Mouse (Mus musculus) heart, embryonic 16.5 days (tissue): ENCODE measurements at regions not wholly inside any gene's neighbourhood (a gene's known extent, or its start where the extent isn't known, plus 50 kb on each side); places are given as distances from the start of the nearest gene placed in this dataset.

ENCODE experiments used
- ATAC-seq: fragments of 200-750 bp; cut with Nextera tagmentation; replicated peaks from 2 replicates; pipeline ENCODE4 v1.8.0; 2017; ENCODE audit warnings: moderate number of reproducible peaks; ENCODE audit not compliant: insufficient read depth, low FRiP score; ENCODE audit errors: extremely low read depth
- H3K27ac ChIP-seq: fragments of 300-500 bp; sonication (generic); 2 replicates; pipeline ENCODE4 v1.5.1; 2014; ENCODE audit warnings: mild to moderate bottlenecking, low read length, control low read depth, moderate library complexity
- H3K27me3 ChIP-seq: fragments of 300-500 bp; sonication (generic); 2 replicates; pipeline ENCODE4 v1.6.1; 2014; ENCODE audit warnings: low read length, mixed read lengths; ENCODE audit not compliant: control insufficient read depth, insufficient read depth
- H3K36me3 ChIP-seq: fragments of 300-500 bp; sonication (generic); 2 replicates; pipeline ENCODE4 v1.6.1; 2014; ENCODE audit not compliant: control insufficient read depth, insufficient read depth
- H3K4me1 ChIP-seq: fragments of 300-500 bp; sonication (generic); 2 replicates; pipeline ENCODE4 v1.6.1; 2014; ENCODE audit warnings: low read length, mixed read lengths; ENCODE audit not compliant: control insufficient read depth, insufficient read depth
- H3K4me2 ChIP-seq: fragments of 300-500 bp; sonication (generic); 2 replicates; pipeline ENCODE4 v1.6.1; 2014; ENCODE audit warnings: low read depth, mild to moderate bottlenecking, control low read depth, low read length
- H3K4me3 ChIP-seq: fragments of 300-500 bp; sonication (generic); 2 replicates; pipeline ENCODE4 v1.5.1; 2014; ENCODE audit warnings: mild to moderate bottlenecking, control low read depth, low read length
- H3K9ac ChIP-seq: fragments of 300-500 bp; sonication (generic); 2 replicates; pipeline ENCODE4 v1.6.1; 2014; ENCODE audit warnings: low read length, control low read depth
- H3K9me3 ChIP-seq: fragments of 300-500 bp; sonication (generic); replicated peaks from 2 replicates; pipeline ENCODE4 v1.6.1; 2016; ENCODE audit warnings: low read length; ENCODE audit not compliant: control insufficient read depth
- WGBS: fragments of 180-500 bp; shearing (Covaris S2); extraction: QIAGEN DNeasy Blood & Tissue Kit; methylation state at CpG from one replicate; pipeline ENCODE4 v1.1.7; 2014; 5-methylcytosine and 5-hydroxymethylcytosine counted together

DNA sequence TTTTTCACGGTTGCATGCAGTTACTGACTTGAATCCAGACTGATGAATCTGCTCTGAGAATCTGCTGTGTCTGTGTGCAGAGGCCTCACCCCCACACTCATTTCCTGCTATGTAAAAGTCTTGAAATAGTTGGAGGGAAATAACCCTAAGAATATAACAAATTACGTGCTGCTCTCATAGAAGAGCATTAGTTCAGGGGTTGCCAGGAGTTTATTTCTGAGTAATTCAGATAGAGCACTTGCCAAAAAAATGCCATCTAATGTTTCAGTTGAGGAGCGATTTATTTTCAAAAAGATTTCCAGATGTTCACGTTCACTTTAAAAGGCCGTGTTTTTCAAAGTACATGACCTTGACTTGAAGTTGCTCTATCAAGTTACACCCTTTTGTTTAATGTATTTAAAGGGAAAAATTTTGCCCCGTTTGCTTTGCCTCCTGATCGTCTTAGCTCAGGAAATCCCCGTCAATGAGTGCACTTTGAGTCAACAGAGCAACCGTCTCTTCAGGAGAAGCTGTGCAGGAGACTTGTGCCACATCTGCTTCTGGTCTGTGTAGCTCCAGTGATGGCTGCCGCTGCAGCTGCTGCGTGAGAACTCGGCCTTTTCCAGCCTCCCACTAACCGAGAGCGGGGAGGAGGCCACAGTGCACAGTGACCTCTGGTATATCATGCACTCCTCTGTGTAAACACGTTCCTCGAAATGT is 50.9 kb upstream of the Sec61g start:
- no peak overlapping the region for H3K9ac ChIP-seq
- no peaks in the 10 kb centered on the region for H3K36me3 ChIP-seq
- H3K4me2 ChIP-seq, result peak overlapping the region; percentile 40
- no peaks in the 10 kb centered on the region for H3K27me3 ChIP-seq
- WGBS, result 36% methylated on average over 16 of the region's 16 CpGs
- H3K27ac ChIP-seq, result peak overlapping the region; percentile 55; the same call in 1 of the 2 replicates
- peaks cover 2% of the 10 kb centered on the region; the same call in 1 of the 2 replicates for H3K4me1 ChIP-seq
- ATAC-seq, result 0 out of 2 replicates have a peak, but pooled peaks have one; percentile 37
- H3K4me3 ChIP-seq, result no peak overlapping the region
- H3K9me3 ChIP-seq, result no peaks in the 10 kb centered on the region

DNA sequence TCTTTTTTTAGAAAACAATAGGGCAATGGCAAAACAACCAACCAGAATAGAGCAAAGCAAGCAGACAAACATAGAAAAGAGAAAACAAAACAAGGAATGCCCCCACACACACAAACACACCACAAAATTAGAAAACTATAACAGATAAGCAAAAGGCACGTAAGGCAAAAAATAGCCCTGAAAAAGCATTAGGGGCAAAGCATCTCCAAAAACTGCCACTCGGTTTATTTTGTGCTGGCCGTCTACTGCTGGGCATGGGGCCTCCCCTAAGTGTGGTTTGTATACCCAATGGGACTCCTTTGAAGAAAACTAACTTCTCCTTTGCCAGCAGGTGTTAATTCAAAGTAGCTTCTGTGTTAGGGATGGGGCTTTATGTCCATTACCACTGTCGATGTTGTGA is 53.4 kb upstream of the Sec61g start:
- no peak overlapping the region for H3K4me3 ChIP-seq
- ATAC-seq, result no peak
- no peaks in the 10 kb centered on the region for H3K36me3 ChIP-seq
- H3K4me1 ChIP-seq, result peaks cover 2% of the 10 kb centered on the region; the same call in 1 of the 2 replicates
- H3K9me3 ChIP-seq, result no peaks in the 10 kb centered on the region
- H3K9ac ChIP-seq, result no peak overlapping the region
- no peak overlapping the region for H3K4me2 ChIP-seq
- no peaks in the 10 kb centered on the region for H3K27me3 ChIP-seq
- H3K27ac ChIP-seq, result no peak overlapping the region
- 71% methylated on average over 4 of the region's 4 CpGs for WGBS

DNA sequence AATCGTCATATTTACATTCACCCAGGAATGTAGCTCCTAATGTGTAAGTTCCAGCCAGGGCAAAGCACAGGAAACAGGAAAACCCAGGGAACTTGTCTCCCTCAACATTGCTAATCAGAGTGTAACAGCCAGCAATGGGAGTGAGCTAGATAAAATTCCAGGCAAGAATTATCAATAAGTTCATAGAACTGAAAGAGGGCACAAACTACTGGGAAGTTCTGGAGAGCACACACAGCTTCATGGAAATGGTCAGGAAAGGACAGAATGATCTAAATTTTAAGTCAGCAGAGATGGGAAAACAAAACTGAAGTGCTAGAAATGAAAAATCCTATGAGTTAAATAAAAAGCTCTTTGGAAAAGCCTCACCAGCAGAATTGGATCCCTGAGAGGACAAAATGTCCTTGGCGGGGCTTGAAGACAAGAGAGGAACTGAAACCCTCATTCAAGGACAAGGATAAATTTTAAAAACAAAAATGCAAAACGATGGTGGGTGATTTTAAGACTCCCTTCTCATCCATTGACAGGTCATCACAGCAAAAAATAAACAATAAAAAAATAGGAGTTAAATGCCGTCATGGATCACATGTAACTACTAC is 80.9 kb upstream of the Sec61g start:
- Histone ChIP-seq H3K36me3 (no peaks in the 10 kb centered on the region), H3K4me2 (no peak overlapping the region), H3K27ac (no peak overlapping the region), H3K4me1 (peaks cover 16% of the 10 kb centered on the region), H3K27me3 (no peaks in the 10 kb centered on the region), H3K4me3 (no peak overlapping the region), H3K9ac (no peak overlapping the region), H3K9me3 (no peaks in the 10 kb centered on the region)
- 67% methylated on average over 4 of the region's 4 CpGs for WGBS
- ATAC-seq, result no peak

DNA sequence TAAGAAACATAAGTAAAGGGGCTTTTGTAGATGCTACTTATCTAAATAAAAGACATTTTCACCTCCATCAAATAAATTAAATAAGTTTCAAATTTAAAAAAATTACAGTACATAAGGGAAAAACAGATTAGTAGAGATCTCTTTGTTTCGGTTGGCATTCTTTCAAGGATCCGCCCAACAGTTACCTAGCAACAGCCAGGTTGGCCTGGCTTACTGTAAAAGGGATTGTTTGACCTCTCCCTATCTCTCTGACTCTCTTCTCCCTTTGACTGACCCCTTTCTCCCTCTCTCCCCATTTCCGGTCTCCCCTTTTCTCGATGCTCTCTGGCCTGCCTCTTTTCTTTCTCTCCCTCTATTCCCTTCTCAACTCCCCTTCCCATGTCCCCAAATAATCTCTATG is 82.3 kb upstream of the Sec61g start:
- Histone ChIP-seq H3K27me3 (no peaks in the 10 kb centered on the region), H3K4me3 (no peak overlapping the region), H3K4me1 (peaks cover 16% of the 10 kb centered on the region), H3K9ac (no peak overlapping the region), H3K9me3 (no peaks in the 10 kb centered on the region), H3K36me3 (no peaks in the 10 kb centered on the region), H3K4me2 (no peak overlapping the region), H3K27ac (peak overlapping the region; percentile 10; the same call in 1 of the 2 replicates)
- no peak for ATAC-seq
- WGBS, result 80% methylated on average over 4 of the region's 4 CpGs

DNA sequence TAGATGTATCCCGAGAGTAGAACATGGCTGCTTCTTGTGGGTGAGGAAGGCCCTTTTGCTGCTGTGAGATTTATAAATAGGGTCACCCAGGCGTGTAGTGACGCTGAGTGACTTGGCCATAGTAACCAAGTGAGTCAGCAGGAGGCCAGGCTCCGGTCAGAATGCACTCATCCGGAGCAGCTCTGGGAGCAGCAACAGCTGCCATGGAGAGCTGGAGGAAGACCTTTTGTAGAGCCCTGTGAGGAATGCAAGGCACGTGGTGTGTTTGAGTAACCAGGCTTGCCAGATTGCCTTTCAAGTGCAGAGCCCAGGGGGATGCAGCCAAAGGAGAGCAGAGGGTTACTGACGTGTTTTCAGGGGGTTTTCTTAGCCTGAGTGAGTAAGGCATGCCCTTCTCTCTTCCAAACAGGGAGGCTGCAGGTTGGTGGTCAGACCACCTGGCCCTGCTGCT is 83.2 kb upstream of the Sec61g start:
- Histone ChIP-seq H3K4me3 (no peak overlapping the region), H3K27me3 (no peaks in the 10 kb centered on the region), H3K9ac (peak overlapping the region; percentile 47; the same call in 1 of the 2 replicates), H3K4me2 (peak overlapping the region; percentile 47), H3K4me1 (peaks cover 16% of the 10 kb centered on the region), H3K9me3 (no peaks in the 10 kb centered on the region), H3K36me3 (no peaks in the 10 kb centered on the region), H3K27ac (peak overlapping the region; percentile 94)
- 1% methylated on average over 7 of the region's 7 CpGs for WGBS
- ATAC-seq, result peak; percentile 98

DNA sequence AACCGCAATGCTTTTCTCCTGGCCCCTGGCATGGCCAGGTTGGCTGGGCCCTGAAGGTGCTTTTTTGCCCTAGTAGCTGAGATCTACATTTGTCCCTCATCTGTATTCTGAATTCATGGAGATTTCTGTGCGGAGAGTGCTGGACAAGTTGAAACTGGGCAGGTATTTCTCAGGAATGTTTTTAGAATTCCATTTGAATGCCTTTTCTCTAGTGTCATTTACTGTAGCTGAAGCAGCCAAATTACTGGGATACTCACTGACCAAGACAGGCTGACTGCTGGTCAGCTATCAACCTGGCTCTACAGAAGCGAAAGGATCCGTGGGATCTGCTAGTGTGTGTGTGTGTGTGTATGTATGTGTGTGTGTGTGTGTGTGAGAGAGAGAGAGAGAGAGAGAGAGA is 83.7 kb upstream of the Sec61g start:
- H3K9me3 ChIP-seq, result no peaks in the 10 kb centered on the region
- H3K4me2 ChIP-seq, result peak overlapping the region; percentile 47
- no peak for ATAC-seq
- peak overlapping the region; percentile 94 for H3K27ac ChIP-seq
- H3K4me1 ChIP-seq, result peaks cover 16% of the 10 kb centered on the region
- H3K27me3 ChIP-seq, result no peaks in the 10 kb centered on the region
- H3K36me3 ChIP-seq, result no peaks in the 10 kb centered on the region
- H3K4me3 ChIP-seq, result no peak overlapping the region
- peak overlapping the region; percentile 47; the same call in 1 of the 2 replicates for H3K9ac ChIP-seq
- 39% methylated on average over 4 of the region's 4 CpGs for WGBS

DNA sequence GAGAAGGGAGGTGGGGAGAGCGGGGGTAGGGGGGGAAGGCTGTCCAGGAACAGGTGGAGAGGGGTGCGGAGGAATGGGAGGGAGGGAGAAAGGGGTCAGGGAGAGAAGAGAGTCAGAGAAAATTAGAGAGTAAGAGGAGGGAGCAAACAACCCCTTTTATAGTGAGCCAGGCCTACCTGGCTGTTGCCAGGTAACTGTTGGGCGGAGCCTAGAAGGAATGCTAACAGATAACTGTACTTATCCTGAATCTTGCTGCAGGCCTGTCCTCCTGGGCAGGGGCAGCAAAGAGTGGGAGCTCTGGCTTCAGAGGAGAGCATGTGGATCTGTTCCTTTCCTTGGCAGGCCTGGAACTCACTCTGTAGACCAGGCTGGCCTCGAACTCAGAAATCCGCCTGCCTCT is 84.5 kb upstream of the Sec61g start:
- 92% methylated on average over 5 of the region's 5 CpGs for WGBS
- Histone ChIP-seq H3K36me3 (no peaks in the 10 kb centered on the region), H3K27ac (no peak overlapping the region), H3K4me3 (no peak overlapping the region), H3K27me3 (no peaks in the 10 kb centered on the region), H3K9ac (no peak overlapping the region), H3K4me1 (peaks cover 16% of the 10 kb centered on the region), H3K9me3 (no peaks in the 10 kb centered on the region), H3K4me2 (no peak overlapping the region)
- no peak for ATAC-seq

DNA sequence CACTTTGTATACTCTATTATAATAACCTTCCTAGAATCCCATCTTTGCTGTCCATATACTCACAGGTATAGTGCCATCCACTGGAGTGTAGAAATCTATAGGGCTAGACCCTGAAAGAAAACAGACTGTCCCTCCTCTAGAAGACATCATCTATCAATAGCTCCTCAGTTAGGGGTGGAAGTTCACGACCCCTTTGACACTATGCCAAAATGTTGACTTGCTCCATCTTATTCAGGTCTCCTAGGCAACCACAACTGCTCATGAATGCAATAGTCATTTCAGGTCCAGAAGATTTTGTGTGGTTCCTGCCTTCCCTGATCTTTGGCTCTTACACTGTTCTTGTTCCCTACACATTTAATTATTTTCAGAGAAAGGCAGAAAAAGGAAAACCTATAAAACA is 86.5 kb upstream of the Sec61g start:
- H3K9me3 ChIP-seq, result no peaks in the 10 kb centered on the region
- no peak for ATAC-seq
- H3K4me2 ChIP-seq, result no peak overlapping the region
- no peaks in the 10 kb centered on the region for H3K36me3 ChIP-seq
- H3K9ac ChIP-seq, result no peak overlapping the region
- WGBS, result 66% methylated on average over 1 of the region's 1 CpGs
- peaks cover 16% of the 10 kb centered on the region for H3K4me1 ChIP-seq
- H3K27me3 ChIP-seq, result no peaks in the 10 kb centered on the region
- no peak overlapping the region for H3K27ac ChIP-seq
- no peak overlapping the region for H3K4me3 ChIP-seq

DNA sequence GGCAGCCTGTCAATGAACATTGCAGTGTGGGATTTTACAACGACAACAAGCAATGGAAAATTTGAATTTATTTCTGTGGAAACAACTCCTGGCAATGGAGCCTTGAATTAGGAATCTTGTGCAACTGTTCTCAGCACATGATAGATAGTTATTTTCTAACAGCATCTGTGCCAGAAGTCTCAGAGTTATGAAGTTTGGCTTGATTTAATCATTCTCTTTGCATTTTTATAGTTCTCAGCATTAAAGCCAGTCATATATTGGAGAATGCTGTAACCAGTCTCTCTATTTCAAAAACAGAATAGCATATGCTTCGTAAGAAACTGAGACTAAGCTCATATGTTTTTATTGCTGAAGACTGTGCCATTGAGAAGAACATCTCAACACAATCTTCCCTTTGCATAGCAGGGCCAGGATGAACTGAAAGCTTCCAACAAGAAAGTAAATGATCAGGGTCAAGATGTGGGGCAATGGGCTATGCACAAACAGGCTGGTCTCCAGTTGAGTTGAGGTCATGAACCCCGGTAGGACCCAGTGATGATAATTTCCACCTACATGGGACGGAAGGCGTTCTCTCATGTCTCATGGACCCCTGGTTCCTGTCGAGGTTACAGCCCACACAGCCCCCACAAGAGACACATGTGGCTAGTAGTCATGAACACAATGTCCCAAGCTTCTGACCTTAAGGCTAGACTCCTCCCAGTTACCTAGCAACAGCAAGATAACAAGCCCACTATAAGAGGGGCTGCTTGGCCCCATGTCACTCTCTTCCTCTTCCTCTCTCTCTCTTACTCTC is 89.0 kb upstream of the Sec61g start:
- no peaks in the 10 kb centered on the region for H3K36me3 ChIP-seq
- WGBS, result 74% methylated on average over 6 of the region's 6 CpGs
- H3K4me3 ChIP-seq, result no peak overlapping the region
- H3K27ac ChIP-seq, result no peak overlapping the region
- H3K9me3 ChIP-seq, result 0 out of 2 replicates have a peak, but pooled peaks cover 3% of the 10 kb centered on the region
- no peak for ATAC-seq
- no peak overlapping the region for H3K4me2 ChIP-seq
- peaks cover 2% of the 10 kb centered on the region; the same call in 1 of the 2 replicates for H3K4me1 ChIP-seq
- no peak overlapping the region for H3K9ac ChIP-seq
- H3K27me3 ChIP-seq, result no peaks in the 10 kb centered on the region
